Mouse (Mus musculus) erythroblast, embryonic 14.5 days (primary cell): Measurements from ENCODE around the gene Slx4ip.

Experiments used
- GATA1 ChIP-seq: IDR thresholded peaks from 2 replicates; pipeline ENCODE4 v1.6.1; 2012; ENCODE audit warnings: low read length, inconsistent platforms, mixed read lengths
- TAL1 ChIP-seq: IDR thresholded peaks from 3 replicates; pipeline ENCODE4 v1.6.1; 2012; ENCODE audit warnings: low read length, inconsistent platforms, mixed read lengths

GRCm38 (mm10) chr2:136911958-136912411 lies 21.0 kb downstream of the Slx4ip start:
- TF ChIP-seq GATA1: no peak
- TF ChIP-seq TAL1: no peak
